Mouse (Mus musculus): ENCODE results near the gene Vps26a.
A peak's percentile ranks its signal among the peaks of the same experiment; 100 is the strongest.

The Vps26a gene

DNA sequence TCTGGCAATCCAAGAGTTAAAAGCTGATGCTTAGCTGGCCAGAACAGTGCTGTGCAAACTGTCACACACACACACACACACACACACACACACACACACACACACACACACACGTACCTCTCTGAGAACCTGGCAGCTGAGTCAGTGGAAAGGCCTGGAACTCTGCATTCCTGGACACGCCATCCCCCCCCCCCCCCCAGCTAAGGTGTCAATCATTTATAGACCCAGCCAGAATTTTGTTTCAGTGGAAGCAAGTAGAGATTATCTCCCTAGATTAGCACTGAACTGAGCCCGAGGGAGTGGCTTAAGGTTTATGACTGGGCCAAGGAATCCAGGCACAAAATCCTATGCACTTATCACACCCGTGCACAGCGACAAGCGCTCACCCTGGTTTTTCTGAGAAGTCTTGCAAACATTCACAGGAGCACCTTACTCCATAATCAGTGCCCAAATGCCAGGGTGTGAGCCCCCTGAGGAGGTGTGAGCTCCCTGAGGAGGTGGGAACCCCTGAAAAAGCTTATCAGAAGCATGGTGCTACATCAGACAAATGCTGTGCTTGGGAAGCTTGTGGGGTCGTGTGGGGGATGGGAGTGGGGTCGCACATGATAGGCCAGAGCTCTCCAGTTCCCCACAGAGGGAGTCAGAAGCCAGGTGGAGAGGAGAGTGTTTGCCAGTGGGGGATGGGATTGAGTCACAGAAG is 73.5 kb downstream of the Vps26a start:
- DNase-seq = no peak

GRCm38 (mm10) chr10:62411431-62412410 is 74.9 kb downstream of the Vps26a start:
- peak; percentile 17 to 26 for DNase-seq

DNA sequence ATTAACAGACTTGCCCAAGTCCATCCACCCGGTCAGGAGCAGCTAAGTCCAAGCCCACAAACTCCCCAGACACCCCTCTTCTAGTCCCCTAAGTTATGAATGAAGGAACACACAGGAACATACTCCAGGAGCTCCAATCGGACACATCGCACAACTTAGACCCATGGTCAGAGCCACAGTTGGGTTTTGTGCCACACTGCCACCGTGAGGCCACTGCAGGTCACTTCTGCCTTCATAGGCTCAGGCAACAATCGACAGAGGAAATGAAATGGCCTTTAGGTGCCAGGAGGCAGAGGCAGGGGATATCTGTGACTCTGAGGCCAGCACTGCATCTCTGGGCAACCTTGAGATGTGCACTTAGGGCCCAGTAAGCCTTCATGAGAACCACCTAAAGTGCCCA is 75.7 kb downstream of the Vps26a start:
- DNase-seq = peak; percentile 81 to 83

Data from cerebellum, adult 18-20 months (tissue).